Mouse (Mus musculus): ENCODE results near the gene Kctd20. TPM values are rescaled to one million over a fixed set of nuclear protein-coding genes. Genes with fewer than 3 reads are reported as not detected.

Gene Kctd20
- polyA plus RNA-seq (2012; fragmentation: generic; extraction: Trizol): 33.0 TPM
- long read RNA-seq, experiment 1, full-length matches to known transcripts: 28 of 35 reads
- long read RNA-seq, experiment 1, partial matches to known transcripts: 2 of 35 reads
- long read RNA-seq, experiment 1, other reads (novel, unspliced or antisense): 5 of 35 reads
- long read RNA-seq, experiment 2, full-length matches to known transcripts: 494 of 539 reads
- long read RNA-seq, experiment 2, partial matches to known transcripts: 5 of 539 reads
- long read RNA-seq, experiment 2, other reads (novel, unspliced or antisense): 40 of 539 reads

GRCm38 (mm10) chr17:28951831-28952799 is at the start of gene Kctd20:
Gene Kctd20 (plus strand): TSS chr17:28951950.
- no peaks in the 10 kb centered on the region for H3K27me3 ChIP-seq (ENCODE audit: control insufficient read depth, insufficient read depth, insufficient read length)
- H3K4me3 ChIP-seq (ENCODE audit: insufficient read depth, poor library complexity, severe bottlenecking): peak within 1 kb of the TSS; percentile 82
- peaks cover 49% of the 10 kb centered on the region for H3K79me2 ChIP-seq (ENCODE audit: control insufficient read depth, insufficient read depth)
- H3ac ChIP-seq (ENCODE audit: control insufficient read depth, insufficient read length, low read depth): peak within 1 kb of the TSS; percentile 92
- H3K79me3 ChIP-seq (ENCODE audit: low read depth): peaks cover 46% of the 10 kb centered on the region
- H3K36me3 ChIP-seq (ENCODE audit: control insufficient read depth, insufficient read depth): peaks cover 5% of the 10 kb centered on the region
- TF ChIP-seq MAX (IDR thresholded peaks at IDR 0.05) (no peak), MYOD1 (IDR thresholded peaks at IDR 0.05; ENCODE audit: control insufficient read depth, insufficient read length, low read depth) (no peak), FOSL1 (IDR thresholded peaks at IDR 0.05; ENCODE audit: insufficient read depth, low read length, poor library complexity, severe bottlenecking) (no peak), CTCF (IDR thresholded peaks at IDR 0.05; ENCODE audit: control insufficient read depth, insufficient read depth, insufficient read length) (no peak), CEBPB (IDR thresholded peaks at IDR 0.05; ENCODE audit: low read depth) (no peak), MYOG (IDR thresholded peaks at IDR 0.05; ENCODE audit: control insufficient read depth, extremely low read depth, insufficient read length) (no peak), USF1 (IDR thresholded peaks at IDR 0.05; ENCODE audit: low read depth) (no peak)

DNA sequence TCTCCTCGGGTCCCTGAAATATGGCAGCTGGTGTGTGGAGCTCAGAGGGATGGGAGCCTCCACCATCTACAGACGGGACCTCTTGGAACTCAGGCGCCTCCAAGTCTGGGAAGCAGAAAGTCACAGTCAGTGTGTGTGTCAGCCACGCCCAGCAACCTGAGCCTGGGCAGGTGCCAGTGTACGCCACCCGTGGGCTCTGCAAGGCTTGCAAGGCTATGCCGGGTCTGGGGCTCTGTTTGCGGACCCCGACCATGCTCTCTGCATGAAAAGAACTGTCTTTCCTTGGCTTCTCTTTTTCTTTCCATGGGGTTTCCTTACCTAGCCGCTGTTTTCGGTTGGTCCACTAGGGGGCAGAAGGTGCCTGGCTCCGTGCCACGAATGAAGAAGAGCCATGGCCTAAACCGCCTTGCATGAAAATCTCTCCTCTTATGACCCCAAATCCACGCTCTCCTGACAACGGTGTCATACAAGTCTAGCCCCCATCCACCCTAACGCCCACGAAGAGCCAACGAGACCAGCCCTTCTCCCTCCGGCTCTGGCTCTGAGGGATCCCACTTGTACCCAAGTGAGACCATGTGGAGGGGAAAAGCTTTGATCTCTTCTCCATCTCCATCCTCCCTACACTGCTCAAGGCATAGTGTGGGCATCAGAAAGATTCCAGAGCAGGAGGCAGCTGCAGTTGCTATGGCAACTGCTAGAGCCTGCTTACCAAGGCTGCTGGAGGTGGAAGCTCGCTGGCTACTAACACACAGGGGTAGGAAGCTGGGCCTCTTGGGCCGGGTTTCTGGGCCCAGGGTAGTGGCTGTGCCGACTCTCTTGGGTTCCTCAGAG is 47.0 kb upstream of the Kctd20 start:
- Histone ChIP-seq H3K79me3 (ENCODE audit: low read depth) (no peaks in the 10 kb centered on the region), H3K79me2 (ENCODE audit: control insufficient read depth, insufficient read depth) (no peaks in the 10 kb centered on the region), H3ac (ENCODE audit: control insufficient read depth, insufficient read length, low read depth) (no peak overlapping the region), H3K27me3 (ENCODE audit: control insufficient read depth, insufficient read depth, insufficient read length) (no peaks in the 10 kb centered on the region), H3K36me3 (ENCODE audit: control insufficient read depth, insufficient read depth) (no peaks in the 10 kb centered on the region), H3K4me3 (ENCODE audit: insufficient read depth, poor library complexity, severe bottlenecking) (no peak overlapping the region)
- no peak for TF ChIP-seq CEBPB (IDR thresholded peaks at IDR 0.05; ENCODE audit: low read depth)
- no peak for TF ChIP-seq USF1 (IDR thresholded peaks at IDR 0.05; ENCODE audit: low read depth)
- no peak for TF ChIP-seq CTCF (IDR thresholded peaks at IDR 0.05; ENCODE audit: control insufficient read depth, insufficient read depth, insufficient read length)
- TF ChIP-seq MAX (IDR thresholded peaks at IDR 0.05): no peak
- no peak for TF ChIP-seq FOSL1 (IDR thresholded peaks at IDR 0.05; ENCODE audit: insufficient read depth, low read length, poor library complexity, severe bottlenecking)
- TF ChIP-seq MYOG (IDR thresholded peaks at IDR 0.05; ENCODE audit: control insufficient read depth, extremely low read depth, insufficient read length): no peak
- TF ChIP-seq MYOD1 (IDR thresholded peaks at IDR 0.05; ENCODE audit: control insufficient read depth, insufficient read length, low read depth): no peak

- no peaks in the 10 kb centered on the region for H3K27me3 ChIP-seq (ENCODE audit: control insufficient read depth, insufficient read depth, insufficient read length)
- no peaks in the 10 kb centered on the region for H3K36me3 ChIP-seq (ENCODE audit: control insufficient read depth, insufficient read depth)
- H3K4me3 ChIP-seq (ENCODE audit: insufficient read depth, poor library complexity, severe bottlenecking): no peak overlapping the region
- H3K79me2 ChIP-seq (ENCODE audit: control insufficient read depth, insufficient read depth): no peaks in the 10 kb centered on the region
- H3K79me3 ChIP-seq (ENCODE audit: low read depth): no peaks in the 10 kb centered on the region
- no peak for TF ChIP-seq FOSL1 (IDR thresholded peaks at IDR 0.05; ENCODE audit: insufficient read depth, low read length, poor library complexity, severe bottlenecking)
- no peak for TF ChIP-seq CTCF (IDR thresholded peaks at IDR 0.05; ENCODE audit: control insufficient read depth, insufficient read depth, insufficient read length)
- no peak for TF ChIP-seq MYOD1 (IDR thresholded peaks at IDR 0.05; ENCODE audit: control insufficient read depth, insufficient read length, low read depth)
- no peak for TF ChIP-seq MYOG (IDR thresholded peaks at IDR 0.05; ENCODE audit: control insufficient read depth, extremely low read depth, insufficient read length)
- H3ac ChIP-seq (ENCODE audit: control insufficient read depth, insufficient read length, low read depth): no peak overlapping the region
These were observed 46.3 kb upstream of the Kctd20 start for GRCm38 (mm10) chr17:28905377-28905916.

DNA sequence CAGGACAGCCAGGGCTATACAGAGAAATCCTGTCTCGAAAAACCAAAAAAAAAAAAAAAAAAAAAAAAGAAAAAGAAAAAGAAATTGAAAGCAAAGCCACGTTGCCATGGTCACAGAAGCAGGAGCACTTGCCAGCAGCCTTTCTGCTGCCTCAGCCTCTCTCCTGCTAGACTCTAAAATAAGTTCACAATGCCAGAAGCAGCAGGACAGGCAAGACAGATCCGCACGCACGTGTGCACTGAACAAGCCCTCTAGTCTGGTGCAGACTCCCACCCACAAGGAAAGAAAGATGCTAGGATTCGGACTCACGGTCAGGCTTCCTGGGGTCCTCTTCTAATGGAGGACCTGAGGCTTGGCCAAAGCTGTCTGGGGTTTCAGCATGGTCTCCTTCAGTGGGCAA is 43.8 kb upstream of the Kctd20 start:
- Histone ChIP-seq H3ac (ENCODE audit: control insufficient read depth, insufficient read length, low read depth) (no peak overlapping the region), H3K27me3 (ENCODE audit: control insufficient read depth, insufficient read depth, insufficient read length) (no peaks in the 10 kb centered on the region), H3K79me2 (ENCODE audit: control insufficient read depth, insufficient read depth) (no peaks in the 10 kb centered on the region), H3K79me3 (ENCODE audit: low read depth) (no peaks in the 10 kb centered on the region), H3K36me3 (ENCODE audit: control insufficient read depth, insufficient read depth) (no peaks in the 10 kb centered on the region), H3K4me3 (ENCODE audit: insufficient read depth, poor library complexity, severe bottlenecking) (no peak overlapping the region)
- TF ChIP-seq USF1 (IDR thresholded peaks at IDR 0.05; ENCODE audit: low read depth): no peak
- no peak for TF ChIP-seq MYOD1 (IDR thresholded peaks at IDR 0.05; ENCODE audit: control insufficient read depth, insufficient read length, low read depth)
- TF ChIP-seq MYOG (IDR thresholded peaks at IDR 0.05; ENCODE audit: control insufficient read depth, extremely low read depth, insufficient read length): no peak
- TF ChIP-seq FOSL1 (IDR thresholded peaks at IDR 0.05; ENCODE audit: insufficient read depth, low read length, poor library complexity, severe bottlenecking): no peak
- no peak for TF ChIP-seq CEBPB (IDR thresholded peaks at IDR 0.05; ENCODE audit: low read depth)
- no peak for TF ChIP-seq MAX (IDR thresholded peaks at IDR 0.05)
- no peak for TF ChIP-seq CTCF (IDR thresholded peaks at IDR 0.05; ENCODE audit: control insufficient read depth, insufficient read depth, insufficient read length)

Measured in C2C12 (cell line).